Mouse (Mus musculus) MEL (cell line): ENCODE data around the gene Zfp575. TPM values are rescaled to one million over a fixed set of nuclear protein-coding genes. Genes with fewer than 3 reads are reported as not detected.
A peak's percentile ranks its signal among the peaks of the same experiment; 100 is the strongest.

Experiments
- DNase-seq: peaks from one replicate; pipeline ENCODE4 v3.0.0; 2011; ENCODE audit warnings: low read depth, low spot score
- H3K27ac ChIP-seq: 2 replicates; pipeline ENCODE4 v1.5.1; 2012; ENCODE audit warnings: low read depth, mild to moderate bottlenecking, control low read depth, low read length, moderate library complexity; ENCODE audit not compliant: control insufficient read depth
- H3K27me3 ChIP-seq, 2 experiments: fragments of 150-350 bp in 1 of 2; sonication (generic) in 1 of 2; 2 replicates each; pipeline ENCODE4 v1.6.1; 2012; ENCODE audit warnings: low read length in 2 of 2, mild to moderate bottlenecking in 2 of 2, improper control_type of control experiment in 1 of 2, moderate library complexity in 1 of 2; ENCODE audit not compliant: insufficient read depth in 2 of 2, control insufficient read depth in 1 of 2
- H3K36me3 ChIP-seq, 2 experiments: 2 replicates each; pipeline ENCODE4 v1.6.1; 2012 to 2014; ENCODE audit warnings: low read length in 2 of 2, improper control_type of control experiment in 1 of 2, inconsistent platforms in 1 of 2, mild to moderate bottlenecking in 1 of 2; ENCODE audit not compliant: insufficient read depth in 2 of 2, control insufficient read depth in 1 of 2
- H3K4me1 ChIP-seq, 2 experiments: fragments of 150-350 bp in 1 of 2; sonication (generic) in 1 of 2; 2 replicates each; pipeline ENCODE4 v1.6.1; 2012; ENCODE audit warnings: low read length in 2 of 2, improper control_type of control experiment in 1 of 2, mild to moderate bottlenecking in 1 of 2; ENCODE audit not compliant: insufficient read depth in 2 of 2, control insufficient read depth in 1 of 2
- H3K4me3 ChIP-seq, 2 experiments: fragments of 150-350 bp in 1 of 2; sonication (generic) in 1 of 2; 2 replicates each; pipeline ENCODE4 v1.5.1; 2012; ENCODE audit warnings: low read depth in 2 of 2, low read length in 2 of 2, mild to moderate bottlenecking in 2 of 2, moderate library complexity in 2 of 2, control low read depth in 1 of 2, improper control_type of control experiment in 1 of 2; ENCODE audit not compliant: control insufficient read depth in 1 of 2, insufficient read depth in 1 of 2
- H3K79me2 ChIP-seq: 2 replicates; pipeline ENCODE4 v1.6.1; 2012; ENCODE audit warnings: mild to moderate bottlenecking, low read length, moderate library complexity; ENCODE audit not compliant: control insufficient read depth, poor library complexity, insufficient read depth
- H3K9ac ChIP-seq: 2 replicates; pipeline ENCODE4 v1.6.1; 2012; ENCODE audit warnings: low read depth, mild to moderate bottlenecking, control low read depth, low read length, moderate library complexity; ENCODE audit not compliant: control insufficient read depth, poor library complexity, severe bottlenecking
- H3K9me3 ChIP-seq: fragments of 150-350 bp; sonication (generic); replicated peaks from 2 replicates; pipeline ENCODE4 v1.6.1; 2012; ENCODE audit warnings: mild to moderate bottlenecking, low read length, improper control_type of control experiment, moderate library complexity; ENCODE audit not compliant: insufficient read depth
- CHD1 ChIP-seq: IDR thresholded peaks from 2 replicates; pipeline ENCODE4 v1.6.1; 2012; ENCODE audit warnings: low read depth, mild to moderate bottlenecking, inconsistent platforms, low read length, improper control_type of control experiment
- CTCF ChIP-seq, 3 experiments: IDR thresholded peaks in 2 of 3; conservative IDR thresholded peaks in 1 of 3; 2 replicates each; pipeline ENCODE4 v1.5.1; 2011 to 2012; ENCODE audit warnings: low read length in 3 of 3, low read depth in 2 of 3, mild to moderate bottlenecking in 2 of 3, improper control_type of control experiment in 1 of 3, inconsistent platforms in 1 of 3, mixed read lengths in 1 of 3, moderate library complexity in 1 of 3; ENCODE audit not compliant: control insufficient read depth in 1 of 3, insufficient read depth in 1 of 3, poor library complexity in 1 of 3, severe bottlenecking in 1 of 3
- E2F4 ChIP-seq: IDR thresholded peaks from 2 replicates; pipeline ENCODE4 v1.6.1; 2011; ENCODE audit warnings: low read depth, low read length, improper control_type of control experiment, borderline replicate concordance
- ETS1 ChIP-seq: IDR thresholded peaks from 2 replicates; pipeline ENCODE4 v1.6.1; 2012; ENCODE audit warnings: low read depth, mild to moderate bottlenecking, inconsistent platforms, low read length, improper control_type of control experiment, moderate library complexity
- GATA1 ChIP-seq: IDR thresholded peaks from 2 replicates; pipeline ENCODE4 v1.6.1; 2011; ENCODE audit warnings: low read depth, low read length, improper control_type of control experiment
- JUND ChIP-seq: IDR thresholded peaks from 2 replicates; pipeline ENCODE4 v1.6.1; 2011; ENCODE audit warnings: low read depth, mild to moderate bottlenecking, improper control_type of control experiment, low read length
- KAT2A ChIP-seq: conservative IDR thresholded peaks from 2 replicates; pipeline ENCODE4 v1.6.1; 2012; ENCODE audit warnings: low read depth, low read length, improper control_type of control experiment, inconsistent platforms
- MAFK ChIP-seq: IDR thresholded peaks from 2 replicates; pipeline ENCODE4 v1.6.1; 2011; ENCODE audit warnings: low read depth, mild to moderate bottlenecking, low read length, improper control_type of control experiment, borderline replicate concordance
- MAX ChIP-seq: IDR thresholded peaks from 2 replicates; pipeline ENCODE4 v1.6.1; 2011; ENCODE audit warnings: low read length, improper control_type of control experiment
- MAZ ChIP-seq: IDR thresholded peaks from 2 replicates; pipeline ENCODE4 v1.6.1; 2012; ENCODE audit warnings: low read depth, mild to moderate bottlenecking, inconsistent platforms, low read length, improper control_type of control experiment
- MXI1 ChIP-seq: IDR thresholded peaks from 2 replicates; pipeline ENCODE4 v1.6.1; 2011; ENCODE audit warnings: mild to moderate bottlenecking, low read depth, low read length, improper control_type of control experiment
- MYB ChIP-seq: IDR thresholded peaks from 2 replicates; pipeline ENCODE4 v1.6.1; 2011; ENCODE audit warnings: mild to moderate bottlenecking, low read depth, low read length, improper control_type of control experiment
- MYC ChIP-seq: IDR thresholded peaks from 2 replicates; pipeline ENCODE4 v1.6.1; 2011; ENCODE audit warnings: low read depth, mild to moderate bottlenecking, low read length, improper control_type of control experiment, moderate library complexity
- POLR2A ChIP-seq, 2 experiments: IDR thresholded peaks; 2 replicates each; pipeline ENCODE4 v1.6.1; 2011 to 2012; ENCODE audit warnings: low read length in 2 of 2, mild to moderate bottlenecking in 2 of 2, control low read depth in 1 of 2, improper control_type of control experiment in 1 of 2, low read depth in 1 of 2, moderate library complexity in 1 of 2; ENCODE audit not compliant: control insufficient read depth in 1 of 2, insufficient read depth in 1 of 2, poor library complexity in 1 of 2
- POLR2AphosphoS2 ChIP-seq: IDR thresholded peaks from 2 replicates; pipeline ENCODE4 v1.6.1; 2011; ENCODE audit warnings: low read length, improper control_type of control experiment
- POLR2AphosphoS5 ChIP-seq: IDR thresholded peaks from 2 replicates; pipeline ENCODE4 v1.6.1; 2012; ENCODE audit warnings: low read depth, borderline replicate concordance, mild to moderate bottlenecking, inconsistent platforms, low read length, moderate library complexity, mixed read lengths
- RCOR1 ChIP-seq: IDR thresholded peaks from 2 replicates; pipeline ENCODE4 v1.6.1; 2012; ENCODE audit warnings: low read depth, mild to moderate bottlenecking, inconsistent platforms, low read length, improper control_type of control experiment
- SMC3 ChIP-seq: IDR thresholded peaks from 2 replicates; pipeline ENCODE4 v1.6.1; 2011; ENCODE audit warnings: low read depth, low read length, improper control_type of control experiment
- TAL1 ChIP-seq: IDR thresholded peaks from 2 replicates; pipeline ENCODE4 v1.6.1; 2012; ENCODE audit warnings: mild to moderate bottlenecking, inconsistent platforms, low read length, moderate library complexity, mixed read lengths
- TBP ChIP-seq: IDR thresholded peaks from 2 replicates; pipeline ENCODE4 v1.8.0; 2011; ENCODE audit warnings: low read depth, low read length, improper control_type of control experiment
- TCF12 ChIP-seq: IDR thresholded peaks from 2 replicates; pipeline ENCODE4 v1.6.1; 2014; ENCODE audit warnings: low read depth, mild to moderate bottlenecking, inconsistent platforms, low read length, improper control_type of control experiment, moderate library complexity
- UBTF ChIP-seq: IDR thresholded peaks from 2 replicates; pipeline ENCODE4 v1.6.1; 2012; ENCODE audit warnings: low read depth, mild to moderate bottlenecking, inconsistent platforms, low read length, improper control_type of control experiment, moderate library complexity, borderline replicate concordance; ENCODE audit not compliant: insufficient read depth
- USF1 ChIP-seq: IDR thresholded peaks from 2 replicates; pipeline ENCODE4 v1.6.1; 2014; ENCODE audit warnings: low read depth, mild to moderate bottlenecking, inconsistent platforms, low read length, improper control_type of control experiment, moderate library complexity
- ZKSCAN1 ChIP-seq: IDR thresholded peaks from 2 replicates; pipeline ENCODE4 v1.6.1; 2012; ENCODE audit warnings: low read depth, mild to moderate bottlenecking, inconsistent platforms, low read length, improper control_type of control experiment, moderate library complexity
- polyA plus RNA-seq, 2 experiments: library from polyadenylated mRNA; stranded (reverse) in 1 of 2; unstranded in 1 of 2; fragments of >175 nt in 1 of 2; fragments of >200 nt in 1 of 2; gene quantifications; 2 replicates each; pipeline versions ENCODE4 v1.2.1 to v1.2.4; 2012; ENCODE audit warnings: low replicate concordance in 2 of 2, low read depth in 1 of 2; ENCODE audit not compliant: insufficient read length in 2 of 2, insufficient read depth in 1 of 2, missing spikeins in 1 of 2
- total RNA-seq: library from RNA; depleted of rRNA; stranded (reverse); fragments of 300-350 nt; gene quantifications from 2 replicates; pipeline ENCODE4 v1.2.3, GENCODE M21; 2012

Gene Zfp575
- total and polyA plus RNA-seq, 3 experiments = 0.50 to 0.58 TPM; not detected in 1

GRCm38 (mm10) chr7:24614816-24615215 is 27.4 kb upstream of the Zfp575 start:
- Histone ChIP-seq H3K9ac (no peak overlapping the region), H3K9me3 (no peaks in the 10 kb centered on the region), H3K36me3 (peaks cover 0 to 25% of the 10 kb centered on the region in 2 experiments; a peak in 3 of 4 replicates), H3K27me3 (no peaks in the 10 kb centered on the region), H3K79me2 (peaks cover 1% of the 10 kb centered on the region; the same call in 1 of the 2 replicates), H3K27ac (peak overlapping the region; percentile 38; the same call in 1 of the 2 replicates), H3K4me3 (no peak overlapping the region), H3K4me1 (peaks cover 0 to 36% of the 10 kb centered on the region in 2 experiments; a peak in 2 of 4 replicates)
- TF ChIP-seq POLR2AphosphoS2 (no peak), UBTF (no peak), ETS1 (peak; percentile 67; the same call in 1 of the 2 replicates), MXI1 (no peak), MYB (no peak), MAZ (no peak), MAFK (no peak), USF1 (no peak), POLR2AphosphoS5 (no peak), SMC3 (no peak), CHD1 (no peak), TBP (no peak), RCOR1 (no peak), ZKSCAN1 (no peak), GATA1 (peak; percentile 64), POLR2A (IDR thresholded peaks at IDR 0.05; ENCODE audit: control insufficient read depth in 1 of 2, insufficient read depth in 1 of 2, low read depth in 1 of 2, low read length in 2 of 2, poor library complexity in 1 of 2) (no peak), KAT2A (no peak), MAX (peak; percentile 80), E2F4 (no peak), TCF12 (no peak), MYC (peak; percentile 69), CTCF (IDR thresholded peaks at IDR 0.05 in 2 of 3, conservative IDR thresholded peaks at IDR 0.05 in 1 of 3; ENCODE audit: control insufficient read depth in 1 of 3, insufficient read depth in 1 of 3, low read depth in 2 of 3, low read length in 3 of 3, poor library complexity in 1 of 3, severe bottlenecking in 1 of 3) (no peak)
- peak; percentile 65 for DNase-seq

GRCm38 (mm10) chr7:24612308-24612910 is 25.0 kb upstream of the Zfp575 start:
- DNase-seq = no peak
- H3K9ac ChIP-seq = no peak overlapping the region
- H3K9me3 ChIP-seq = no peaks in the 10 kb centered on the region
- H3K4me1 ChIP-seq = peaks cover 0 to 26% of the 10 kb centered on the region in 2 experiments; a peak in 2 of 4 replicates
- H3K27ac ChIP-seq = no peak overlapping the region
- H3K27me3 ChIP-seq = no peaks in the 10 kb centered on the region
- H3K4me3 ChIP-seq = no peak overlapping the region
- TF ChIP-seq SMC3 (no peak), ZKSCAN1 (no peak), JUND (no peak), POLR2AphosphoS5 (no peak), MYC (no peak), GATA1 (no peak), MXI1 (no peak), TAL1 (no peak), E2F4 (no peak), UBTF (no peak), USF1 (no peak), MYB (no peak)
- TF ChIP-seq, all 39 proteins: peak for 0
- H3K79me2 ChIP-seq = peaks cover 1% of the 10 kb centered on the region; the same call in 1 of the 2 replicates
- H3K36me3 ChIP-seq = peaks cover 0 to 16% of the 10 kb centered on the region in 2 experiments; a peak in 2 of 4 replicates
